Mouse (Mus musculus) hematopoietic stem cell, adult 5-6 weeks (primary cell): ENCODE results near the gene Drg1. TPM values are rescaled to one million over a fixed set of nuclear protein-coding genes. Genes with fewer than 3 reads are reported as not detected.
A peak's percentile ranks its signal among the peaks of the same experiment; 100 is the strongest.

Experiments
- ATAC-seq, 2 experiments: fragments of 125-278 bp in 1 of 2; replicated peaks in 1 of 2; 2 replicates each; pipeline ENCODE4 v1.8.0; 2016 to 2017; ENCODE audit warnings: inconsistent platforms in 2 of 2, mild to moderate bottlenecking in 2 of 2, moderate number of reproducible peaks in 2 of 2, low read depth in 1 of 2, moderate TSS enrichment in 1 of 2; ENCODE audit not compliant: low FRiP score in 2 of 2, poor library complexity in 2 of 2, severe bottlenecking in 2 of 2, insufficient read depth in 1 of 2, low TSS enrichment in 1 of 2
- total RNA-seq: library from RNA; stranded (forward); fragments of 172-1452, 232-1000 nt; gene quantifications from 2 replicates; pipeline ENCODE4 v1.2.3, GENCODE M21; 2017

Drg1 gene
- total RNA-seq, 1 experiment from 2014 or later = 143 TPM

DNA sequence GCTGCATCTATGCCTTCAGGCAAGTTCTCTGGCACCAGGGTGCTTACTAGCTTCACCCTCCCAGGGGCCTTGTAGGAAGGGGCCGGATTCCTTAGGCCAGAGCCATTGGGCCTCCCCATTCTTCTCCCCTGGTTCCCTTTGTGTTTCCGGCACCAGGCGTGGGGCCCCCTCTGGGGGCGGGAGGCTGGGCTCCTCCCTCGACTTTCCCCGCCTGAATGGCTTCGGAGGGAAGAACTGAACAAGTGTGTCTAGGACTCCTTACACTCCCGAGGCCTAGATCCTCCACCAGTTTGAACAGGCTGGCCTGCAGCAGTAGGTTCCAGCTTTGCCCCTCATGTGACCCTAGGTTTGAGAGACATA, 25.8 kb upstream of the Drg1 start:
- ATAC-seq = peak; percentile 22 to 31

DNA sequence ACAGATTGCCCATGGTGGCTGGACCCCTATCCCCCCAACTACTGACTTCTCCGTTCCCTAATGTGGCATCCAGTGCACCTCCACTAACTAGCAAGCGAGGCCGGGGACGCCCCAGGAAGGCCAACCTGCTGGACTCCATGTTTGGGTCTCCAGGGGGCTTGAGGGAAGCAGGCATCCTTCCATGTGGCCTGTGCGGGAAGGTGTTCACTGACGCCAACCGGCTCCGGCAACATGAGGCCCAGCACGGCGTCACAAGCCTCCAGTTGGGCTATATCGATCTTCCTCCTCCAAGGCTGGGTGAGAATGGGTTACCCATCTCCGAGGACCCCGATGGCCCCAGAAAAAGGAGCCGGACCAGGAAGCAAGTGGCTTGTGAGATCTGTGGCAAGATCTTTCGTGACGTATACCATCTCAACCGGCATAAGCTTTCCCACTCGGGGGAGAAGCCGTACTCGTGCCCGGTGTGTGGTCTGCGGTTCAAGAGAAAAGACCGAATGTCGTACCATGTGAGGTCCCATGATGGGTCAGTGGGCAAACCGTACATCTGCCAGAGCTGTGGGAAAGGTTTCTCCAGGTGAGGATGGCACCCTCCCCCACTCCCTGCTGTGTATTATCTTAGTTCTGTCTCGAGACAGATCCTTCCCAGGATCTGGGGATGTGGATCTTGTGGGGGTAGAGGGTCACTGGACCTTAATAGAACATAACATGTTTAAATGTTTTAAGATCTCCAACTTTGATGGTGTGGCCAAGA, 25.3 kb upstream of the Drg1 start:
- 0 out of 4 replicates have a peak, but pooled peaks of 1 of the 2 experiments have one; percentile 4 for ATAC-seq

DNA sequence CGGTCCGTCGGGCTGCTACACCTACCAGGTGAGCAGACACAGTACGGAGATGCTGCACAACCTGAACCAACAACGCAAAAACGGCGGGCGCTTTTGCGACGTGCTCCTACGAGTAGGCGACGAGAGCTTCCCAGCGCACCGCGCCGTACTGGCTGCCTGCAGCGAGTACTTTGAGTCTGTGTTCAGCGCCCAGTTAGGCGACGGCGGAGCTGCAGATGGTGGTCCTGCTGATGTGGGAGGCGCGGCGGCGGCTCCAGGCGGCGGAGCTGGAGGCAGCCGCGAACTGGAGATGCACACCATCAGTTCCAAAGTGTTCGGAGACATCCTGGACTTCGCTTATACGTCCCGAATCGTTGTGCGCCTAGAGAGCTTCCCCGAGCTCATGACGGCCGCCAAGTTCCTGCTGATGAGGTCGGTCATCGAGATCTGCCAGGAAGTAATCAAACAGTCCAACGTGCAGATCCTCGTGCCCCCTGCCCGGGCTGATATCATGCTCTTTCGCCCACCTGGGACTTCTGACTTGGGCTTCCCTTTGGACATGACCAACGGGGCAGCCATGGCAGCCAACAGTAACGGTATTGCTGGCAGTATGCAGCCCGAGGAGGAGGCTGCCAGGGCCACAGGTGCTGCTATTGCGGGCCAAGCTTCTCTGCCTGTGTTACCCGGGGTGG, 24.6 kb upstream of the Drg1 start:
- no peak for ATAC-seq

DNA sequence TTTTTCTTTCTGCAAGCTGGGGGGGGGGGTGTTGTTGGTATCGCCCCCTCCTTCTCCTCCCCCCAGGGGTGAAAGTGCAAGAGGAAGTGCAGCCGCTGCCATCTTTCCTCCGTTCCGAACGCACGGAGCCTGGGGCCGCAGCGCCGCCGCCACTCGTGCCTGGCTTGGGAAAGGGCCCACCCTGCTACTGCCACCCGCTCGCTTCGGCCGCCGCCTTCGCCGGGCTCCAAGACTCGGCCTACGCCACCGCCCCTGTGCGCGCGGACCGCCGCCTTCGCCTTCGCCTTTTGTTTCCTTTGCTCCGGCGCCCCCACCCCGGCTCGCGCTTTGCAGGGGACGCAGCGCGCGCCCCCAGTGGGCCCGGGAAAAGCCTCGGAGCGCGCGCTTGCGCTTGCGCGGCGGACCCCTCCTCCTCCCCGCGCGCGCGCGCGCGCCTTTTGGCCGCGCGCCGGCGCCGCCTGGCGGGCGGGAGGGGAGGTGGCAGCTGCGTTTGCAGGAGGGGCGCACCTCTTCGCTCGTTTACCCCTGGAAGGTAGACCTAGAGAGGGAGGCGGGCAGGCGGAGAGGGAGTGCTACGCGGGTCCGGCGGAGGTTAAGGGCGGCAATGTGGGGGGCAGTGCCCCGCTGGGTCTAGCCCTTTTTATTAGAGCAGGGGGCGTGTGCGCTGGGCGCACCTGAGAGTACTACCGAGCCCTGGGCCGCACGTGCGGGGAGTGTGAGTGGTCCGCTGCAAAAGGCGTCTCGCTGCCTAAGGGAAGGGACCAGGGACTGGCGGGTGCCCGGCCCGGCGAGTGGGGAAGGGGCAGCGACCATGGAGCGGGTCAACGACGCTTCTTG, 23.8 kb upstream of the Drg1 start:
- peak; percentile 19 to 23 for ATAC-seq

DNA sequence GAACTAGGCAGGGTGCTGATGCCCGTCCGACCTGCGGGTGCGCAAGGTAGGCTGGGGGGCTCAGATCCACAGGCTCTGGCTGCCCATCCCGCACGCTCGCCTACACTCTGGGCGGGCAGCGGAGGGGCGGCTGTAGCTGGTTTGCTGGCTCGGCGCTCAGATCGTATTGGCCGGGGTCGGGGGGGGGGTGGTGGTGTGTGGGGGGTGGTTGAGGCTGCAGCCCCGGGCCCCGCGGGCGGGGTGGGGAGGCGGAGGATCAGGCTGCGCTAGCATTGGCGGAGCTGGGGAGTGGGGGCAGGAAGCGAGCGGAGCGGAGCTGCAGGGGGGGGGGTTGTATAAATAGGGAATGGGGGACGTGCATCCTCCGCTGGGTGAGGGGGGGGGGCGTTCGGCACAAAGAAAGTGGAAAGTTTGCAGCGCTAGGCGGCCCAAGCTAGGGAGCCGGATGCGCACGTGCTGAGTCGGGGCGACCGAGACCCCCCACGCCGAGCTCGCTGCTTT, 23.1 kb upstream of the Drg1 start:
- ATAC-seq = peak; percentile 14 to 32

DNA sequence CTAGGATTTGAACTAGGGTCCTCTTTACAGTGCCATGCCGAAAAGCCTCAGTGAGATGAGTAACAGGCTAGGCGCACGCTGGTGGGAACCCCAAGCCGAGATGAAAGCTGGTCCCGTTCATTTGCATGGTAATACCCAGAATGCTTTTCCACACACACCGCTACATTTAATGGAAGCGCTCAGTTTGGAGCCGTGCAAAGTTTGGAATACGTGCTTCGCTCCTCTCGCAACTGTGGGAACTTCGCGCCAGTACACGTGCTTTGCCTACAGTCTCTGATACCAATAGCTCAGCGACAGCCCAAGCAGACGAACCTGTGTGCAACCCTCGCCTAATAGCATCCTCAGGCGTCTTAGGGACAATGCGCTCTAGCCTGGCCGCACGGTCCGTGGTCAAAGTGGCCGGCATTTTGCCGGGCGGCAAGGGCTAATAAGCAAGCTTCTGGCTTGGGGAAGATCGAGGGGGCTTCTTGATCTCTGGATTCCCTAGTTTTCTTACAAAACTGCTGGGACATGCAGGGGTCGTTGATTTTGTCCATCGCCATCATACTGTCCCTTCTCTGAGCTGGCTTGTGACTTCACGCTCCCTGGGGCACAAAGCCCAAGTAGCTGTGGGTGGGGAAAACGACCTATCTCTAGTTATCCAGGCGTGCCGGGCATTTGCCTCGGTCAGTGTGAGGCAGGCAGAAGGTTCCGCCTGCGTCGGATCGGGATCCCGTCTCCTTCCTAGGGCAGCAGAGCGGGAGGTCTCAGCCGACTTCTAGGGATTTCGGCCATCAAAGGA, 22.5 kb upstream of the Drg1 start, which contains the start of gene Patz1:
Gene Patz1, plus strand, starts transcription at position 354 of the 781 bp plus-strand sequence.
- ATAC-seq = peak; percentile 9 to 14; a peak in 3 of 4 replicates

DNA sequence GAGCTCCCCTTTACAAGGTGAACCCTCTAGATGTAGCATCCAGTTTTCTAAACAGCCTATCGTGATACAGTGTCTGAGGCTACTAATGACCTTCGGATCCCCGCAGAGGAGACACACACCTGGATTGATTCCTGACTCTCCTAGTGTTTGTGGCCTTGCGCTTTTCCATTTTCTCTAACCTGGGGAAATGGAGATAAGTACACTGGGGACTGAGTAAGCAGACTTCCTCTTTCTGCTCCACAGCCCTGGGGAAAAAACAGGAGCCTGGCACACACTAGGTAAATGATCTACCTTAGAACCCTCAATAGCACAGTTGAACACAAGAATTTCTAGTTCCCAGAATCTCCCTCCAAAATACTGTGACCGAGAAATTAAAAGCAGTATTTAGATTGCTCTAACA, 21.7 kb upstream of the Drg1 start:
- ATAC-seq = no peak

DNA sequence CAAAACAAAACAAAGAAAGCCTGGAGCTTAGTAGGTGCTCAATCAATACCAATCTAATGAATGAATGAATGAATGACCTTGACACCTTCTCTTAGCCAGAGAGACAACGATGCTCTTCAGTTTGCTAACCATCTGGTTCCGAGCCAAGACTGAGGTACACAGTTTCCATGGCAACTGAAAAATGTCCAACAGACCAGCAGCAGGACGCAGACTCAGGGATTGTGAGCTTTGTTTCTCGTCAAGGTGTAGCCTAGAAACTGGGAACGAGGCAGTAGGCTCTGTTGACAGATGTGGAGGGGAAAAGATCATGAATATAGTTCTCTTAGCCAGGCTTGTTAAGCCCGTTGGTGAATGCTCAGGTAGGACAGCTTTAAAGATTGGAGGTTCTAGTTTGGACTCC, 20.9 kb upstream of the Drg1 start:
- no peak for ATAC-seq

DNA sequence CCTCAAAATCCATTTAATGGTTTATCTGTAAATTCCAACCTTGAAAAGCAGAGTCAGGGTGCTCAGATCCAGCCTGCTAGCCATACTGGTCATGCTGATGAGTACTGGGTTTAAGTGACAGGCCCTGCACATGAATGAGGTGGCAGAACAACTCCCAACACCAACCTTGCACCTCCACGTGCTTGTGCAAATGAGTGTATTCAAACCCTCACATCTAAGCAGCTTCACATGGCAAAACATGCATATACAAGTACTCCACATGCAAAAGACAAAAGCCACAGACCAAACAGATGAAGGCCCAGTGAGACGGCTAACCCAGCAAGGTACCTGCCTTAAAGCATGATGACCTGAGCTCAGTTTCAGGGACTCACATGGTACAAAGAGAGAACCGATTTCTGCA, 19.7 kb upstream of the Drg1 start:
- ATAC-seq = no peak

DNA sequence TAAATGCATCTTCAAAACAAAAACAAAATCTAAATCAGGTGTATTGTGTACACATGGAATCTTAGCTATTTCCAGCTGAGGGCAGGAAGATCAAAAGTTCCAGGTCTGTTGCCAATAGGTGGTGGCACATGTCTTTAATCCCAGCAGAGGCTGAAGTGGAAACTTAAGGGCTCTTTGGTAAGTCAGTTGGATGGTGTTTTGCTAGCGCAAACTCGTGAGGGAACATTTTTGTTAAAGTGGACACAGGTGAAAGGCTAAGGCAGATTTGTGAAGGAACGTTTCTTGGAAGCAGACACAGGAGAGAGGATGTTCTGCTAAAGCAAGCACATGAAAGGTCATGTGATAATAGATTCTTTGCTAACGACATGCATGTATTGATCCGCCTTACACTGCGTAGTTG, 17.4 kb upstream of the Drg1 start:
- no peak for ATAC-seq

DNA sequence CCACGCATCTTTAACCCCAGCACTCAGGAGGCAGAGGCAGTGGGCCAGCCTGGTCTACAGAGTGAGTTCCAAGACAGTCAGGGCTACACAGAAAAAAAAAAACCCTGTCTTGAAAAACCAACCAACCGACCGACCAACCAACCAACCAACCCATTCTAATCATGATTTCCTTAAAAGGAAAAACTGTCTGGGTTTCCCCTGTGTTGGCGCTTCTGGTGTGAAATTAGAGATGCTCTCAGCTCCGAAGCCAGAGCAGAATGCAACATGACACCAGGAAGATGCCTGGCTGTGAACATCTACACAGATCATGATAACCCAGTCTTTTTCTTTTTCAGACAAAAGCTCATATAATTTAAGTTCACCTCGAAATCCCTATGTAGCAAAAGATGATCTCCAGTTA, 16.7 kb upstream of the Drg1 start:
- ATAC-seq = no peak

DNA sequence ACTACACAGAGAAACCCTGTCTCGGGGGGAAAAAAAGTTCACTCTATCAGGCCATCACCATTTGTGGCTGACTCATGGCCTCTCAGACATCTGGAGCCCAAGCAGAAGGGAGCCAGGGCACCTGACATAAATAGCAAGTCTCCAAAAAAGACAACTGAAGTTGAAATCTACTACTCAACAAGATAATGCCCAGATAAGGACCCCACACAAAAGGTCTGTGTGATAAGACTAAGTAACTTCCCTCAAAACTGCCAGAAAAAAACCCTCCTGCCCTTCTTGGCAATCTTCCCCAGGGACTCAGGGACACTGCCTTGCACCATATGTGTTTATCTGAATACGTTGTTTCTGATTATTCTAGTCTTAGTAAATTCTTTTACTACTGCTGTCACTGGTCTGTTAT, 13.5 kb upstream of the Drg1 start:
- ATAC-seq = no peak

DNA sequence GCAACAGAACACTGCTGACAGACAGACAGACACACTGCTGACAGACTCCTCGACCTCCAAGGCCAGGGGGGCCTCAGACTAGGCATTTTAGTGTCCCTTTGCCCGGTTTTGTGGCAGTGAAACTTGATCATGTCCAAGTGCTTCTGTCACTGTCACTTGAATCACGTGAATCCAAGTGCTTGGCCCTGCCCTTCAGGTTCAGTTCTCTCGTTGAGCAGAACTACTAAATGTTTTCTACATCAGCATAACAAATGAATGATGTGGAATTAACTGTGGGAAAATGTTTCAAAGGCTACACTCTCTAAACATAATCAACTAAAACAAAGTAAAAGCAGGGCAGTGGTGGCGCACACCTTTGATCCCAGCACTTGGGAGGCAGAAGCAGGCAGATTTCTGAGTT, 12.1 kb upstream of the Drg1 start:
- no peak for ATAC-seq

DNA sequence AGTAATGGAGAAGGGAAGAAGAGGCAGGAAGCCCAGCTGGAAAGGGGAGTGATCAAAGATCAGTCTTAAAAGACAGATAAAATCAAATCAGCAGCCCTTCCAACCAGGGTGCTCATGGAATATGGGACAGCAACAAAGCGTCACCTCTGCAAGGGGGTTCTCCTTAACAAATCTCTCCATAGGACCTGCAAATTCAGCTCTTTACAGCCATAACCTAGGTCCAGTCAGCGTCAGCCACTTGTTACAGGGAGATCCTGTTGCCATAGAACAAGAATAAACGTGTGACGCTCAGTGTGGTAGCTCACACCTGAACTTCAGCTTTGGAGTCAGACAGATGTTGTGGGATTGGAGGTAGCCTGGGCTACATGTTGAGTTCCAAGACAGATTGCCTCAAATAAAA, 3.0 kb upstream of the Drg1 start:
- ATAC-seq = no peak

DNA sequence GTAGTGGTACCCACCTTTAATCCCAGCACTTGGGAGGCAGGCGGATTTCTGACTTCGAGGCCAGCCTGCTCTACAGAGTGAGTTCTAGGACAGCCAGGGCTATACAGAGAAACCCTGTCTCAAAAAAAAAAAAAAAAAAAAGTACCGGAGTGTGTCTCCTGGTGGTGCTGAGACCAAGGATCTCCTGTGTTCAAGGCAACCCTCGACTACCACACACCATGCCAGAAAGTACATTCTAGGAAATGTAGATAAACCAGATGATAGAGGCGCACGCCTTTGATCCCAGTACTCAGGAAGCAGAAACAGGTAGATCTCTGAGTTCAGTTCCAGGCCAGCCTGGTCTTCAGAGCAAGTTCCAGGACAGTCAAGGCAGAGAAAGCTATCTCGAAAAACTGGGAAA, 918 bp upstream of the Drg1 start:
- ATAC-seq = no peak

DNA sequence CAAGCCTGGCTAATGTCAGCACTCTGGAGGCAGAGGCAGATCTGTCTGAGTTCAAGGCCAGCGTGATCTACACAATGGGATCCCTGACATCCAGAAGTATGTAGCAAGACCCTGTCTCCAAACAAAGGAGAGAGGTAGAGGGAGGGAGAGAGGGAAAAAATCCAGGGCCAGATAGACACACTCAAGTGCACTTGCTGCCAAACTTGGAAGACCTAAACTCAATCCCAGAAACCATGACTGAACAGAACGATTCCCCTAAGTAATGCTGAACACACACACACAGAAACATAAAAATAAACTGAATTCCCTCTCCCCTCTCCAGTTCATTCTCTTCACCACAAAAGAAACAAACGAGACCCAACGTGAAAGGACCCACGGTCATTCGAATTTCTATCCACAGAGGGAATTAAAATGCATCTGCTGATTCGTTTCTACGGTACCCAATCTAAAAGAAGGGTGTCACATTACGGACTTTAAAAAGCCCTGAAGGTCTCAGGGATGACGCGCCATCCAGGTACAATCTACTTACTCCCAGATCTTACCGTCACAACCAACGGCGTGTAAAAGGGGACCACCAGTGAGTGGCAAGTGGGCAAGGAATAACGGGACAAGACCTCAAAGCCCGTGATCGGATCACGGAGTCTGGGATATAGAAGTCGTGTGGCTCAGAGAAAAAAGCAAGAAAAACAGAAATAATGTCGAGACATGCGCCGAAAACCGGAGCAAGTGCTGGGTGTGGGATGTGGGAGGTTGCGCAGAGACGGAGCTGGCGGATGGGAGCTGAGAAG, 730 bp downstream of the Drg1 start:
- ATAC-seq = peak; percentile 22 to 28; a peak in 2 of 4 replicates

DNA sequence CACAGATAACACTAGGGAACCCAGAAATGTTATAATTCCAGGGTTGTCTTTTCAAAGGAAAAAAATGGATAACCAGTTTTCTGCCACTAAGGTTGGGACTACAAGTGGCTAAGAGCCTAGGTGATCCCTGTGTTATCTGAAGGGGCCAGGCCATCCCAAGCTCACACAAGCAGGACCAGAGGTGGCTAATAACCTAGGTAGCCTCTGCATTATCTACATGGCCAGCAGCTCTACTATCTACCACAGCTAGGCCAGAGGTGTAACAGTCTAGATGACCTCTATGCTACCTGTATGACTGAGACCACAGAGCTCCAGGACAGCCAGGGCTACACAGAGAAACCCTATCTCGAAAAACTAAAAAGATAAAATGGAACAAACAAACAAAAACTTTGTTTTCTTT, 6.7 kb downstream of the Drg1 start:
- no peak for ATAC-seq
